Mouse (Mus musculus): ENCODE data around the gene Rpl35. TPM values are rescaled to one million over a fixed set of nuclear protein-coding genes. Genes with fewer than 3 reads are reported as not detected.
"Not testable (repeated sequence)": the region's sequence is repeated elsewhere in the genome, so short reads cannot be mapped to it uniquely, and the experiment has no call there.

Rpl35 gene
- polyA plus RNA-seq, 1 experiment from 2014 or later = 1,020 TPM

DNA sequence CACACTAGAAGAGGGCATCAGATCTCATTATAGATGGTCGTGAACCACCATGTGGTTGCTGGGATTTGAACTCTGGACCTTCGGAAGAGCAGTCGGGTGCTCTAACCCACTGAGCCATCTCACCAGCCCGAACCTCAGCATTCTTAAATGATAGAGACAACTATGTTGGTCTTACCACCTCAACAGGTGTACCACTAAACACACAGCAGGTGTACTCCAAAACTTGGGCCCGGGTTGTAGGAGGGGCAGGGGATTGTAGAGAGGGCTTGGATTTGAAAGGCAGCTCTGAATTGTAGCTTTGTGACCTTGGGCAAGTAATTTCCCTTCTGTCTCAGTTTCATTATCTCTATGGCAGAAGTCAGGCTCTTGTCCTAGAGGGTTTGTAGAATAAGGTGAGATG, 4.7 kb upstream of the Rpl35 start:
- H3K27ac ChIP-seq (ENCODE audit: low read length); H3K36me3 ChIP-seq (ENCODE audit: control insufficient read depth, insufficient read depth, low read length); H3K4me2 ChIP-seq (ENCODE audit: low read depth, low read length); H3K4me3 ChIP-seq (replicated peaks; ENCODE audit: low read length); H3K27me3 ChIP-seq (ENCODE audit: control insufficient read depth, insufficient read depth, low read length); H3K9me3 ChIP-seq (replicated peaks; ENCODE audit: control insufficient read depth, low read length); H3K9ac ChIP-seq (ENCODE audit: low read length); ATAC-seq (ENCODE audit: insufficient read depth, low FRiP score): not testable (repeated sequence)
- 93% methylated on average over 4 of the region's 5 CpGs for WGBS
- H3K4me1 ChIP-seq (ENCODE audit: control insufficient read depth, insufficient read depth, low read length) = peaks cover 27% of the 10 kb centered on the region

GRCm38 (mm10) chr2:39008954-39009365, 3.5 kb upstream of the Rpl35 start:
- H3K4me1 ChIP-seq (ENCODE audit: control insufficient read depth, insufficient read depth, low read length) = peaks cover 30% of the 10 kb centered on the region
- 6% methylated on average over 3 of the region's 3 CpGs for WGBS
- H3K4me2 ChIP-seq (ENCODE audit: low read depth, low read length) = peak overlapping the region; percentile 91
- H3K9me3 ChIP-seq (replicated peaks; ENCODE audit: control insufficient read depth, low read length) = no peaks in the 10 kb centered on the region
- H3K27ac ChIP-seq (ENCODE audit: low read length) = peak overlapping the region; percentile 85
- H3K9ac ChIP-seq (ENCODE audit: low read length) = peak overlapping the region; percentile 94
- H3K27me3 ChIP-seq (ENCODE audit: control insufficient read depth, insufficient read depth, low read length) = no peaks in the 10 kb centered on the region
- H3K36me3 ChIP-seq (ENCODE audit: control insufficient read depth, insufficient read depth, low read length) = no peaks in the 10 kb centered on the region
- ATAC-seq (ENCODE audit: insufficient read depth, low FRiP score) = no peak
- H3K4me3 ChIP-seq (replicated peaks; ENCODE audit: low read length) = peak overlapping the region; percentile 71

- 0 out of 2 replicates have a peak, but pooled peaks cover 2% of the 10 kb centered on the region for H3K36me3 ChIP-seq (ENCODE audit: control insufficient read depth, insufficient read depth, low read length)
- ATAC-seq (ENCODE audit: insufficient read depth, low FRiP score) = peak; percentile 39
- H3K9ac ChIP-seq (ENCODE audit: low read length) = peak overlapping the region; percentile 94
- no peaks in the 10 kb centered on the region for H3K9me3 ChIP-seq (replicated peaks; ENCODE audit: control insufficient read depth, low read length)
- peak overlapping the region; percentile 71 for H3K4me3 ChIP-seq (replicated peaks; ENCODE audit: low read length)
- H3K27ac ChIP-seq (ENCODE audit: low read length) = peak overlapping the region; percentile 85
- 1% methylated on average over 18 of the region's 25 CpGs for WGBS
- peak overlapping the region; percentile 91 for H3K4me2 ChIP-seq (ENCODE audit: low read depth, low read length)
- H3K27me3 ChIP-seq (ENCODE audit: control insufficient read depth, insufficient read depth, low read length) = no peaks in the 10 kb centered on the region
- peaks cover 36% of the 10 kb centered on the region for H3K4me1 ChIP-seq (ENCODE audit: control insufficient read depth, insufficient read depth, low read length)
Measured at GRCm38 (mm10) chr2:39008350-39008851, 3.0 kb upstream of the Rpl35 start.

DNA sequence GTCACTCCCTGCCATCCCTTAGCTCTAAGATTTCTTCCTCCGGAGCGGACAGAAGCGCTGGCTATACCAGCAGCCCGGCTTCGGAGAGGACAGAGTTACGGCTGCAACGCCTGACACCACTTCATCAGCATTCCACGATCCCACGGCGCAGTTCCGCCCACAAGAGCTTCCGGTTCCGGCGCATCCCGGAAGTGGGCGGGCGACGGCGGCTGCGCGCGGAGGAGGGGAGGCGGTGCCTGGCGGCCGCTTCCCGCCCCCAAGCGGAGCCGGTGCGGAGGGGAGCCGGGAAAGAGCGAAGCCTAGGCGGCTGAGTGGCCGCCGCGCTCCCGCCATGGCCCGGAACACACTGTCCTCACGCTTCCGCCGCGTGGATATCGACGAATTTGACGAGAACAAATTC, 2.4 kb upstream of the Rpl35 start:
- H3K4me3 ChIP-seq (replicated peaks; ENCODE audit: low read length) = peak overlapping the region; percentile 71
- H3K9me3 ChIP-seq (replicated peaks; ENCODE audit: control insufficient read depth, low read length) = no peaks in the 10 kb centered on the region
- H3K36me3 ChIP-seq (ENCODE audit: control insufficient read depth, insufficient read depth, low read length) = peaks cover 6% of the 10 kb centered on the region; the same call in 1 of the 2 replicates
- H3K4me2 ChIP-seq (ENCODE audit: low read depth, low read length) = peak overlapping the region; percentile 91
- under 1% methylated on average over 43 of the region's 44 CpGs for WGBS
- no peaks in the 10 kb centered on the region for H3K27me3 ChIP-seq (ENCODE audit: control insufficient read depth, insufficient read depth, low read length)
- peak overlapping the region; percentile 85 for H3K27ac ChIP-seq (ENCODE audit: low read length)
- peaks cover 41% of the 10 kb centered on the region for H3K4me1 ChIP-seq (ENCODE audit: control insufficient read depth, insufficient read depth, low read length)
- peak overlapping the region; percentile 94 for H3K9ac ChIP-seq (ENCODE audit: low read length)
- peak; percentile 91 for ATAC-seq (ENCODE audit: insufficient read depth, low FRiP score)

GRCm38 (mm10) chr2:39006149-39006730, 816 bp upstream of the Rpl35 start:
- Histone ChIP-seq H3K9me3 (replicated peaks; ENCODE audit: control insufficient read depth, low read length) (no peaks in the 10 kb centered on the region), H3K9ac (ENCODE audit: low read length) (0 out of 2 replicates have a peak overlapping the region, but pooled peaks have one; percentile 42), H3K27me3 (ENCODE audit: control insufficient read depth, insufficient read depth, low read length) (no peaks in the 10 kb centered on the region), H3K27ac (ENCODE audit: low read length) (no peak overlapping the region), H3K4me2 (ENCODE audit: low read depth, low read length) (peak overlapping the region; percentile 60), H3K4me1 (ENCODE audit: control insufficient read depth, insufficient read depth, low read length) (peaks cover 42% of the 10 kb centered on the region), H3K4me3 (replicated peaks; ENCODE audit: low read length) (peak overlapping the region; percentile 84), H3K36me3 (ENCODE audit: control insufficient read depth, insufficient read depth, low read length) (peaks cover 13% of the 10 kb centered on the region; the same call in 1 of the 2 replicates)
- WGBS = 82% methylated on average over 14 of the region's 14 CpGs
- no peak for ATAC-seq (ENCODE audit: insufficient read depth, low FRiP score)

- Histone ChIP-seq H3K4me2 (ENCODE audit: low read depth, low read length) (peak within 1 kb of the TSS; percentile 96), H3K4me1 (ENCODE audit: control insufficient read depth, insufficient read depth, low read length) (peaks cover 33% of the 10 kb centered on the region), H3K27ac (ENCODE audit: low read length) (peak within 1 kb of the TSS; percentile 74), H3K27me3 (ENCODE audit: control insufficient read depth, insufficient read depth, low read length) (no peaks in the 10 kb centered on the region), H3K9ac (ENCODE audit: low read length) (peak within 1 kb of the TSS; percentile 85), H3K9me3 (replicated peaks; ENCODE audit: control insufficient read depth, low read length) (no peaks in the 10 kb centered on the region), H3K36me3 (ENCODE audit: control insufficient read depth, insufficient read depth, low read length) (peaks cover 24% of the 10 kb centered on the region), H3K4me3 (replicated peaks; ENCODE audit: low read length) (peak within 1 kb of the TSS; percentile 84)
- ATAC-seq (ENCODE audit: insufficient read depth, low FRiP score) = peak; percentile 87
- under 1% methylated on average over 58 of the region's 58 CpGs for WGBS
Measured at GRCm38 (mm10) chr2:39004880-39005435, 466 bp downstream of the Rpl35 start, which contains the start of gene Arpc5l. Arpc5l (plus strand) TSS chr2:39005348.

GRCm38 (mm10) chr2:39004372-39004771, 1.1 kb downstream of the Rpl35 start:
- Histone ChIP-seq H3K4me1 (ENCODE audit: control insufficient read depth, insufficient read depth, low read length) (peaks cover 29% of the 10 kb centered on the region), H3K9ac (ENCODE audit: low read length) (peak overlapping the region; percentile 85), H3K9me3 (replicated peaks; ENCODE audit: control insufficient read depth, low read length) (no peaks in the 10 kb centered on the region), H3K36me3 (ENCODE audit: control insufficient read depth, insufficient read depth, low read length) (peaks cover 24% of the 10 kb centered on the region), H3K4me2 (ENCODE audit: low read depth, low read length) (peak overlapping the region; percentile 96), H3K27ac (ENCODE audit: low read length) (peak overlapping the region; percentile 74), H3K27me3 (ENCODE audit: control insufficient read depth, insufficient read depth, low read length) (no peaks in the 10 kb centered on the region), H3K4me3 (replicated peaks; ENCODE audit: low read length) (peak overlapping the region; percentile 84)
- ATAC-seq (ENCODE audit: insufficient read depth, low FRiP score) = no peak
- under 1% methylated on average over 11 of the region's 11 CpGs for WGBS

- H3K4me3 ChIP-seq (replicated peaks; ENCODE audit: low read length) = peak overlapping the region; percentile 84
- no peaks in the 10 kb centered on the region for H3K27me3 ChIP-seq (ENCODE audit: control insufficient read depth, insufficient read depth, low read length)
- peaks cover 25% of the 10 kb centered on the region for H3K4me1 ChIP-seq (ENCODE audit: control insufficient read depth, insufficient read depth, low read length)
- H3K4me2 ChIP-seq (ENCODE audit: low read depth, low read length) = peak overlapping the region; percentile 96
- 63% methylated on average over 5 of the region's 5 CpGs for WGBS
- peaks cover 24% of the 10 kb centered on the region for H3K36me3 ChIP-seq (ENCODE audit: control insufficient read depth, insufficient read depth, low read length)
- ATAC-seq (ENCODE audit: insufficient read depth, low FRiP score) = no peak
- peak overlapping the region; percentile 85 for H3K9ac ChIP-seq (ENCODE audit: low read length)
- H3K9me3 ChIP-seq (replicated peaks; ENCODE audit: control insufficient read depth, low read length) = no peaks in the 10 kb centered on the region
- H3K27ac ChIP-seq (ENCODE audit: low read length) = no peak overlapping the region
Measured at GRCm38 (mm10) chr2:39003512-39003911, 1.9 kb downstream of the Rpl35 start.

GRCm38 (mm10) chr2:39003106-39003505, 2.3 kb downstream of the Rpl35 start:
- H3K27me3 ChIP-seq (ENCODE audit: control insufficient read depth, insufficient read depth, low read length) = no peaks in the 10 kb centered on the region
- 53% methylated on average over 8 of the region's 8 CpGs for WGBS
- H3K9me3 ChIP-seq (replicated peaks; ENCODE audit: control insufficient read depth, low read length) = no peaks in the 10 kb centered on the region
- H3K4me3 ChIP-seq (replicated peaks; ENCODE audit: low read length) = peak overlapping the region; percentile 84
- H3K36me3 ChIP-seq (ENCODE audit: control insufficient read depth, insufficient read depth, low read length) = peaks cover 24% of the 10 kb centered on the region
- H3K4me1 ChIP-seq (ENCODE audit: control insufficient read depth, insufficient read depth, low read length) = peaks cover 29% of the 10 kb centered on the region
- peak overlapping the region; percentile 85 for H3K9ac ChIP-seq (ENCODE audit: low read length)
- H3K4me2 ChIP-seq (ENCODE audit: low read depth, low read length) = peak overlapping the region; percentile 96
- no peak overlapping the region for H3K27ac ChIP-seq (ENCODE audit: low read length)
- ATAC-seq (ENCODE audit: insufficient read depth, low FRiP score) = no peak

Data from stomach, embryonic 16.5 days (tissue).